8 mouse cellular contexts compared by ENCODE assay signal in the genomic region with DNA sequence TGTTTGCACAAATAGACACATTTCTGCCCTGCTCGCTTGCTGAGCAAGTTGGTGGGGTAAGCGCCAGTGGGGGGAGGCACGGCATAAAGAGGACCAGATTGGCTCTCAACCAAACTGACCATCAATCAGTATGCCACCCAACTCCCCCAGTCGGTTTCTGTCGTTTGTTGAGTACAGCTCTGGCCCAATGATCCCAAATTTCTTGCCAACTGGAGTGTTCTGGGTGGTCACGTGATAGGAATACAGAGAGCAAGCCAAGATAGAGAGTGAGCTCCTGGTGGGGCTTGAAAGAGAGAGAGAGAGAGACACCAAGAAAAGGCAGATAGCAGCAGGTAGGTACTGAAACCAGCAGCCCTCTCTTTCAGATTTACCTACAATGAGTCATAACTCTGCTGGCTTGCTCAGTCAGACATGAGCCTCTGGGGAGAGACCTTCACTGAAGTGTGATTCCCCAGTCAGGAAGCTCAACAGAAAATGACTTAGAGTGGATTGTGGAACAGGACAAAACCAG. TPM values are rescaled to one million over a fixed set of nuclear protein-coding genes. Genes with fewer than 3 reads are reported as not detected.
DNase-seq lines count a peak whose midpoint lies in the region; ATAC-seq and TF ChIP-seq lines count a peak whose summit lies in the region.

No protein-coding gene starts in this region.

- peak; percentile 54 for DNase-seq in adrenal gland, adult 2 months
- no peak for DNase-seq in adrenal gland, adult 8-10 months
- DNase-seq in liver, adult 2 months (ENCODE audit: extremely low read depth, low read depth, low spot score), result peak; percentile 83
- no peak for DNase-seq in liver
- peak; percentile 42 to 51 for DNase-seq in cerebellum, adult 18-20 months
- DNase-seq in lung, postnatal 0 days (ENCODE audit: low spot score), result peak; percentile 58
- no peak for DNase-seq in gastrocnemius, postnatal 14 days
- no peak for DNase-seq in thymus, postnatal 10 days (ENCODE audit: low spot score in 2 of 2)

- intact Hi-C loops in gastrocnemius, postnatal 14 days (cut with DNase I; ENCODE audit: low total_unique reads), result no loop called here

- TF ChIP-seq EP300 in lung, postnatal 0 days (IDR thresholded peaks at IDR 0.05), result no peak

- H3K36me3 ChIP-seq in liver, adult 2 months (ENCODE audit: control insufficient read depth, insufficient read depth, low read length), result no peaks in the 10 kb centered on the region
- no peaks in the 10 kb centered on the region for H3K36me3 ChIP-seq in lung, postnatal 0 days (ENCODE audit: insufficient read depth, low read length)

- H3K4me3 ChIP-seq in liver, adult 2 months (ENCODE audit: insufficient read depth, low read depth, low read length), result no peak overlapping the region
- no peak overlapping the region for H3K4me3 ChIP-seq in lung, postnatal 0 days (ENCODE audit: low read depth, low read length)

- TF ChIP-seq CTCF in liver, adult 2 months (IDR thresholded peaks at IDR 0.05; ENCODE audit: low read depth, low read length), result no peak
- TF ChIP-seq CTCF in lung, postnatal 0 days (IDR thresholded peaks at IDR 0.05), result no peak

- no peak for TF ChIP-seq POLR2A in liver, adult 2 months (IDR thresholded peaks at IDR 0.05; ENCODE audit: extremely low read depth, insufficient read depth, low read length)

- ATAC-seq in lung, postnatal 0 days, result peak; percentile 25; the same call in 1 of the 2 replicates

- H3K27me3 ChIP-seq in liver, adult 2 months (ENCODE audit: control insufficient read depth, insufficient read depth, low read length), result no peaks in the 10 kb centered on the region
- no peaks in the 10 kb centered on the region for H3K27me3 ChIP-seq in lung, postnatal 0 days (replicated peaks; ENCODE audit: insufficient read depth, low read length)

- no peaks in the 10 kb centered on the region for H3K9me3 ChIP-seq in lung, postnatal 0 days (ENCODE audit: low read length)

- 26% methylated on average over 6 of the region's 6 CpGs for WGBS in liver, adult 2 months
- 23% methylated on average over 6 of the region's 6 CpGs for WGBS in lung, postnatal 0 days

- H3K9ac ChIP-seq in liver, adult 2 months (ENCODE audit: low read depth, low read length), result no peak overlapping the region
- H3K9ac ChIP-seq in lung, postnatal 0 days (replicated peaks; ENCODE audit: low read depth), result no peak overlapping the region

- H3K27ac ChIP-seq in liver, adult 2 months (replicated peaks; ENCODE audit: insufficient read depth, low read depth, low read length), result peak overlapping the region; percentile 43
- H3K27ac ChIP-seq in lung, postnatal 0 days (ENCODE audit: low read length), result no peak overlapping the region

- H3K4me2 ChIP-seq in lung, postnatal 0 days (replicated peaks; ENCODE audit: low read depth, low read length), result no peak overlapping the region

- peaks cover 15% of the 10 kb centered on the region; the same call in 1 of the 2 replicates for H3K79me2 ChIP-seq in liver, adult 2 months (ENCODE audit: control insufficient read depth, insufficient read depth, low read length)

- H3K4me1 ChIP-seq in liver, adult 2 months (ENCODE audit: control insufficient read depth, insufficient read depth, low read length), result peaks cover 32% of the 10 kb centered on the region
- no peaks in the 10 kb centered on the region; the same call in 1 of the 2 replicates for H3K4me1 ChIP-seq in lung, postnatal 0 days (ENCODE audit: insufficient read depth, low read depth, low read length)

RNA-seq across cellular contexts. Expression of a gene that starts 57.6 kb away (rescaled TPM):
- total RNA-seq in adrenal gland, adult 2 months (2021), result 10 to 100 TPM; 42.0 to 43.5 TPM
- 21.1 and 27.3 TPM in 2 replicates for polyA plus RNA-seq in adrenal gland, adult 2 months (2012; rRNA removed)
- total RNA-seq in adrenal gland, adult 8-10 months (2022), result 10 to 100 TPM; 32.0 to 59.9 (median 48.1) TPM
- 7.8 and 8.7 TPM in 2 replicates for total RNA-seq in liver, adult 2 months (2014; rRNA removed)
- polyA plus RNA-seq in liver, adult 2 months (2012; rRNA removed), result 7.7 and 8.3 TPM in 2 replicates
- 11.9 and 14.7 TPM in 2 replicates for polyA plus RNA-seq in lung, postnatal 0 days (2015; fragmentation: Nextera tagmentation; extraction: Ambion mirVana)
- total RNA-seq in gastrocnemius, postnatal 14 days (2021), result 10 to 100 TPM; 23.5 to 23.8 TPM

Comparison
In these comparisons a context has a peak if more than half of its experiments do, and no peak if none do; other contexts are left out.
1. DNase-seq: peak in adrenal gland, adult 2 months (single experiment), liver, adult 2 months (single experiment), cerebellum, adult 18-20 months (2 of 2) and lung, postnatal 0 days (single experiment); none in adrenal gland, adult 8-10 months (single experiment), liver (single experiment), gastrocnemius, postnatal 14 days (single experiment) and thymus, postnatal 10 days (0 of 2).